Mouse (Mus musculus): ENCODE results near the gene Abi3.
A peak's percentile ranks its signal among the peaks of the same experiment; 100 is the strongest.

The Abi3 gene

GRCm38 (mm10) chr11:95838999-95839868, 3.0 kb downstream of the Abi3 start:
- DNase-seq (ENCODE audit: low spot score in 2 of 2): no peak

GRCm38 (mm10) chr11:95838598-95838997, 3.7 kb downstream of the Abi3 start:
- DNase-seq (ENCODE audit: low spot score in 2 of 2): no peak

- no peak for DNase-seq (ENCODE audit: low spot score in 2 of 2)
Measured at GRCm38 (mm10) chr11:95837059-95837458, 5.2 kb downstream of the Abi3 start, which contains the start of gene Gngt2. Gngt2 (plus strand) TSS chr11:95837216.

GRCm38 (mm10) chr11:95836433-95836832, 5.8 kb downstream of the Abi3 start:
- no peak for DNase-seq (ENCODE audit: low spot score in 2 of 2)

- DNase-seq (ENCODE audit: low spot score in 2 of 2): no peak
Measured at GRCm38 (mm10) chr11:95835832-95836231, 6.4 kb downstream of the Abi3 start.

- DNase-seq (ENCODE audit: low spot score in 2 of 2): no peak
Measured at GRCm38 (mm10) chr11:95834742-95835710, 7.2 kb downstream of the Abi3 start.

GRCm38 (mm10) chr11:95834143-95834667, 8.1 kb downstream of the Abi3 start:
- no peak for DNase-seq (ENCODE audit: low spot score in 2 of 2)

- no peak for DNase-seq (ENCODE audit: low spot score in 2 of 2)
Measured at GRCm38 (mm10) chr11:95833631-95834142, 8.6 kb downstream of the Abi3 start.

GRCm38 (mm10) chr11:95833006-95833570, 9.2 kb downstream of the Abi3 start:
- no peak for DNase-seq (ENCODE audit: low spot score in 2 of 2)

GRCm38 (mm10) chr11:95832129-95833005, 9.9 kb downstream of the Abi3 start:
- DNase-seq (ENCODE audit: low spot score in 2 of 2): no peak

GRCm38 (mm10) chr11:95831641-95832040, 10.6 kb downstream of the Abi3 start:
- no peak for DNase-seq (ENCODE audit: low spot score in 2 of 2)

- no peak for DNase-seq (ENCODE audit: low spot score in 2 of 2)
Measured at GRCm38 (mm10) chr11:95831276-95831619, 11.0 kb downstream of the Abi3 start.

- no peak for DNase-seq (ENCODE audit: low spot score in 2 of 2)
Measured at GRCm38 (mm10) chr11:95830411-95831275, 11.6 kb downstream of the Abi3 start.

GRCm38 (mm10) chr11:95829526-95830050, 12.7 kb downstream of the Abi3 start:
- no peak for DNase-seq (ENCODE audit: low spot score in 2 of 2)

- DNase-seq (ENCODE audit: low spot score in 2 of 2): no peak
Measured at GRCm38 (mm10) chr11:95828181-95828964, 13.9 kb downstream of the Abi3 start.

- DNase-seq (ENCODE audit: low spot score in 2 of 2): peak; percentile 62 to 75
Measured at GRCm38 (mm10) chr11:95827464-95828085, 14.7 kb downstream of the Abi3 start.

GRCm38 (mm10) chr11:95827168-95827447, 15.2 kb downstream of the Abi3 start:
- no peak for DNase-seq (ENCODE audit: low spot score in 2 of 2)

Measured in frontal cortex, postnatal 36 days (tissue).